Mouse (Mus musculus): ENCODE data around the gene Borcs6. TPM values are rescaled to one million over a fixed set of nuclear protein-coding genes. Genes with fewer than 3 reads are reported as not detected.

Borcs6 gene
- polyA plus RNA-seq, 1 experiment from 2014 or later, result 5.4 TPM

- 0 out of 2 replicates have a peak overlapping the region, but pooled peaks have one; percentile 39 for H3K9ac ChIP-seq (replicated peaks)
- H3K4me1 ChIP-seq (ENCODE audit: insufficient read depth), result peaks cover 36% of the 10 kb centered on the region
- peak overlapping the region; percentile 89 for H3K27ac ChIP-seq (ENCODE audit: low read depth)
These were observed 2.8 kb downstream of the Borcs6 start for GRCm38 (mm10) chr11:69062194-69062760.

GRCm38 (mm10) chr11:69062761-69063224 is 3.3 kb downstream of the Borcs6 start:
- peak overlapping the region; percentile 89 for H3K27ac ChIP-seq (ENCODE audit: low read depth)
- H3K4me1 ChIP-seq (ENCODE audit: insufficient read depth), result peaks cover 40% of the 10 kb centered on the region
- no peaks in the 10 kb centered on the region for H3K27me3 ChIP-seq (ENCODE audit: insufficient read depth, low read length)
- peak; percentile 36 for TF ChIP-seq EP300 (IDR thresholded peaks at IDR 0.05; ENCODE audit: low read depth)
- TF ChIP-seq CTCF (IDR thresholded peaks at IDR 0.05; ENCODE audit: low read depth), result no peak
- H3K9ac ChIP-seq (replicated peaks), result peak overlapping the region; percentile 77
- peak overlapping the region; percentile 85 for H3K4me2 ChIP-seq (ENCODE audit: low read depth, low read length)
- no peaks in the 10 kb centered on the region for H3K36me3 ChIP-seq (replicated peaks; ENCODE audit: insufficient read depth, low read length)
- WGBS (ENCODE audit: insufficient replicate concordance), result under 1% methylated on average over 19 of the region's 19 CpGs
- H3K4me3 ChIP-seq (ENCODE audit: low read depth, low read length), result peak overlapping the region; percentile 71
- peak; percentile 42 for ATAC-seq
- no peaks in the 10 kb centered on the region for H3K9me3 ChIP-seq (ENCODE audit: low read length)
- peak; percentile 94 for DNase-seq

More at GRCm38 (mm10) chr11:69062194-69062760, 2.8 kb downstream of the Borcs6 start:
- TF ChIP-seq CTCF (IDR thresholded peaks at IDR 0.05; ENCODE audit: low read depth) (no peak), EP300 (IDR thresholded peaks at IDR 0.05; ENCODE audit: low read depth) (0 out of 2 replicates have a peak, but pooled peaks have one; percentile 43)
- Histone ChIP-seq H3K36me3 (replicated peaks; ENCODE audit: insufficient read depth, low read length) (no peaks in the 10 kb centered on the region), H3K4me3 (ENCODE audit: low read depth, low read length) (peak overlapping the region; percentile 71), H3K27me3 (ENCODE audit: insufficient read depth, low read length) (no peaks in the 10 kb centered on the region), H3K4me2 (ENCODE audit: low read depth, low read length) (peak overlapping the region; percentile 98), H3K9me3 (ENCODE audit: low read length) (no peaks in the 10 kb centered on the region)
- ATAC-seq (no peak), DNase-seq (peak; percentile 75)
- WGBS (ENCODE audit: insufficient replicate concordance), result 1% methylated on average over 17 of the region's 17 CpGs

DNA sequence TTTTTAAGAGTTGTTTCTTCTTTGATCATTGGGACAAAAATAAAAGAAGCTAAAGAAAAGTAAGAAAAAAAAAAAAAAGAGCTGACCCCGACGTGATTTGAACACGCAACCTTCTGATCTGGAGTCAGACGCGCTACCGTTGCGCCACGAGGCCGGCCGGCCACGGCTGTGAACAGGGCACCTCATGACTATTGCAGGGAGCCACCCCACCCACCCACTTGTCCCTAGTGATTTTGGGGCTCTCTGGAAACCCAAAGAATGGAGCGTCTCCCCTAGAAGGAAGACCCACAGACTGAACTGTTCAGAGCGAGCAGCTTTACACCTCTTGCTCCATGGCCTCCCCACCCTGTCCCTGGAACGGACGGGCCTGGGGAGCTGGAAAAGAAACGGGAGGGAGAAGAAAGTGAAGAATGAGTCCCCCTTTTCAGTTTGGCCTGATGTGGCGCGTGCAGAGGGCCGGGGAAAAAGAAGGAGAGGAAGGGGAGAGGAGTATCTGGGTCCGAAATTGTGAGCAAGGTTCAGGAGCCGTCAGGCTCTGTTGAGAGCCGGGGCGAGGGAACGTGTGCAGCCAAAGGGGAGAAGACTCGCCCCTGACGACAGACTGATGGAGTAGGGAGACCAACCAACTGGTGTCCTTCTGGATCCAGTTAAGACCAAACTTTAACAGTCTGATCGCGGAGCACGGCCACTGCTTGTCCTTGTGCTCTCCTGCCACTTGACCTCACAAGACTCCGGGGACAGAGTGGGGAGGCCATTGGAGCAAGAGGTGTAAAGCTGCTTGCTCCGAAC is 4.1 kb downstream of the Borcs6 start:
- TF ChIP-seq CTCF (IDR thresholded peaks at IDR 0.05; ENCODE audit: low read depth), result no peak
- TF ChIP-seq EP300 (IDR thresholded peaks at IDR 0.05; ENCODE audit: low read depth), result 0 out of 2 replicates have a peak, but pooled peaks have one; percentile 1
- peak; percentile 20; the same call in 1 of the 2 replicates for ATAC-seq
- Histone ChIP-seq H3K27ac (ENCODE audit: low read depth) (peak overlapping the region; percentile 89), H3K9ac (replicated peaks) (peak overlapping the region; percentile 77), H3K9me3 (ENCODE audit: low read length) (no peaks in the 10 kb centered on the region), H3K36me3 (replicated peaks; ENCODE audit: insufficient read depth, low read length) (no peaks in the 10 kb centered on the region), H3K4me1 (ENCODE audit: insufficient read depth) (peaks cover 40% of the 10 kb centered on the region), H3K4me2 (ENCODE audit: low read depth, low read length) (peak overlapping the region; percentile 85), H3K27me3 (ENCODE audit: insufficient read depth, low read length) (no peaks in the 10 kb centered on the region), H3K4me3 (ENCODE audit: low read depth, low read length) (peak overlapping the region; percentile 71)
- 1% methylated on average over 31 of the region's 31 CpGs for WGBS (ENCODE audit: insufficient replicate concordance)
- DNase-seq, result peak; percentile 92

GRCm38 (mm10) chr11:69064259-69065133 is 5.0 kb downstream of the Borcs6 start:
- Histone ChIP-seq H3K9ac (replicated peaks) (peak overlapping the region; percentile 77), H3K4me2 (ENCODE audit: low read depth, low read length) (peak overlapping the region; percentile 85), H3K27ac (ENCODE audit: low read depth) (peak overlapping the region; percentile 52; the same call in 1 of the 2 replicates), H3K9me3 (ENCODE audit: low read length) (no peaks in the 10 kb centered on the region), H3K4me3 (ENCODE audit: low read depth, low read length) (peak overlapping the region; percentile 71), H3K4me1 (ENCODE audit: insufficient read depth) (peaks cover 40% of the 10 kb centered on the region), H3K36me3 (replicated peaks; ENCODE audit: insufficient read depth, low read length) (no peaks in the 10 kb centered on the region), H3K27me3 (ENCODE audit: insufficient read depth, low read length) (no peaks in the 10 kb centered on the region)
- DNase-seq, result no peak
- no peak for ATAC-seq
- WGBS (ENCODE audit: insufficient replicate concordance), result 70% methylated on average over 9 of the region's 9 CpGs
- no peak for TF ChIP-seq CTCF (IDR thresholded peaks at IDR 0.05; ENCODE audit: low read depth)
- TF ChIP-seq EP300 (IDR thresholded peaks at IDR 0.05; ENCODE audit: low read depth), result no peak

DNA sequence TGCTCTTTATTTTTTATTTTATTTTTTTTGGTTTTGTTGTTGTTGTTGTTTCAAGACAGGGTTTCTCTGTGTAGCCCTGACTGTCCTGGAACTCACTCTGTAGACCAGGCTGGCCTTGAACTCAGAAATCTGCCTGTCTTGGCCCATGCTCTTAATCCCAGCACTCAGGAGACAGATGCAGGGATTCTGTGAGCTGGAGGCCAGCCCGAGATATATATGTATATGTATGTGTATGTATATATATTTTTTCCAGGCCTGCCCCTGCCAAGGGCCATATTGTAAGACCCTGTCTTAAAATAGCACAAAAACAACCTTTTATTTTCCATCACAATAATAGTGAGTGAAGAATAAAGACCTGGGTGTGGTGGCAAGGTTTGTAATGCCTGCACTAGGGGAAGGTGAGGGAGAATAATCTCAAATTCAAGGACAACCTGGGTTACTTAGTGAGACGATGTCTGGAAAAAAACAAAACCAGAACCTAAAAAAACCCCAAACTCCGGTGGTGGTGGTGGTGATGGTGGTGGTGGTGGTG is 5.9 kb downstream of the Borcs6 start:
- ATAC-seq (no peak), DNase-seq (no peak)
- peaks cover 43% of the 10 kb centered on the region for H3K4me1 ChIP-seq (ENCODE audit: insufficient read depth)
- 77% methylated on average over 3 of the region's 3 CpGs for WGBS (ENCODE audit: insufficient replicate concordance)
- no peaks in the 10 kb centered on the region for H3K9me3 ChIP-seq (ENCODE audit: low read length)
- H3K36me3 ChIP-seq (replicated peaks; ENCODE audit: insufficient read depth, low read length), result no peaks in the 10 kb centered on the region
- TF ChIP-seq CTCF (IDR thresholded peaks at IDR 0.05; ENCODE audit: low read depth) (no peak), EP300 (IDR thresholded peaks at IDR 0.05; ENCODE audit: low read depth) (no peak)
- no peak overlapping the region for H3K4me3 ChIP-seq (ENCODE audit: low read depth, low read length)
- no peak overlapping the region for H3K9ac ChIP-seq (replicated peaks)
- H3K27me3 ChIP-seq (ENCODE audit: insufficient read depth, low read length), result no peaks in the 10 kb centered on the region
- no peak overlapping the region for H3K27ac ChIP-seq (ENCODE audit: low read depth)
- H3K4me2 ChIP-seq (ENCODE audit: low read depth, low read length), result peak overlapping the region; percentile 74; the same call in 1 of the 2 replicates

Data from liver, postnatal 0 days (tissue).